Mouse (Mus musculus) embryonic facial prominence, embryonic 12.5 days (tissue): ENCODE measurements at regions not wholly inside any gene's neighbourhood (a gene's known extent, or its start where the extent isn't known, plus 50 kb on each side); places are given as distances from the start of the nearest gene placed in this dataset.

Source experiments
- ATAC-seq: fragments of 200-750 bp; cut with Nextera tagmentation; 2 replicates; pipeline ENCODE4 v1.8.0; 2017; ENCODE audit not compliant: insufficient number of reproducible peaks, insufficient read depth, low FRiP score, low TSS enrichment
- H3K27ac ChIP-seq: fragments of 300-500 bp; sonication (generic); 2 replicates; pipeline ENCODE4 v1.5.1; 2016; ENCODE audit warnings: mild to moderate bottlenecking
- H3K27me3 ChIP-seq: fragments of 300-500 bp; sonication (generic); 2 replicates; pipeline ENCODE4 v1.6.1; 2016; ENCODE audit warnings: mild to moderate bottlenecking, moderate library complexity
- H3K36me3 ChIP-seq: fragments of 300-500 bp; sonication (generic); 2 replicates; pipeline ENCODE4 v1.6.1; 2016; ENCODE audit warnings: mild to moderate bottlenecking
- H3K4me1 ChIP-seq: fragments of 300-500 bp; sonication (generic); 2 replicates; pipeline ENCODE4 v1.6.1; 2016
- H3K4me2 ChIP-seq: fragments of 300-500 bp; sonication (generic); replicated peaks from 2 replicates; pipeline ENCODE4 v1.6.1; 2016; ENCODE audit warnings: mild to moderate bottlenecking, moderate library complexity
- H3K4me3 ChIP-seq: fragments of 300-500 bp; sonication (generic); 2 replicates; pipeline ENCODE4 v1.5.1; 2016; ENCODE audit warnings: mild to moderate bottlenecking
- H3K9ac ChIP-seq: fragments of 300-500 bp; sonication (generic); 2 replicates; pipeline ENCODE4 v1.6.1; 2016; ENCODE audit warnings: mild to moderate bottlenecking, moderate library complexity
- H3K9me3 ChIP-seq: fragments of 300-500 bp; sonication (generic); 2 replicates; pipeline ENCODE4 v1.6.1; 2016; ENCODE audit warnings: mild to moderate bottlenecking, moderate library complexity
- WGBS: fragments of 180-500 bp; shearing (Covaris S2); methylation state at CpG from one replicate; pipeline ENCODE4 v1.1.7; 2016; 5-methylcytosine and 5-hydroxymethylcytosine counted together

- no peak for ATAC-seq
- Histone ChIP-seq H3K9me3 (no peaks in the 10 kb centered on the region), H3K36me3 (no peaks in the 10 kb centered on the region), H3K9ac (no peak overlapping the region), H3K4me2 (no peak overlapping the region), H3K27ac (no peak overlapping the region), H3K4me1 (no peaks in the 10 kb centered on the region), H3K27me3 (no peaks in the 10 kb centered on the region), H3K4me3 (no peak overlapping the region)
- 79% methylated on average over 4 of the region's 4 CpGs for WGBS
Observed at GRCm38 (mm10) chr1:83583041-83583440, 175.0 kb upstream of the Sphkap start.

- Histone ChIP-seq H3K4me3 (no peak overlapping the region), H3K9me3 (no peaks in the 10 kb centered on the region), H3K9ac (no peak overlapping the region), H3K4me1 (no peaks in the 10 kb centered on the region), H3K27ac (no peak overlapping the region), H3K36me3 (no peaks in the 10 kb centered on the region), H3K27me3 (no peaks in the 10 kb centered on the region), H3K4me2 (no peak overlapping the region)
- ATAC-seq = no peak
- 80% methylated on average over 5 of the region's 5 CpGs for WGBS
Observed at GRCm38 (mm10) chr1:83569991-83570390, 162.0 kb upstream of the Sphkap start.

- Histone ChIP-seq H3K36me3 (no peaks in the 10 kb centered on the region), H3K27me3 (no peaks in the 10 kb centered on the region), H3K4me2 (no peak overlapping the region), H3K9ac (no peak overlapping the region), H3K4me3 (no peak overlapping the region), H3K27ac (no peak overlapping the region), H3K9me3 (no peaks in the 10 kb centered on the region), H3K4me1 (no peaks in the 10 kb centered on the region)
- no peak for ATAC-seq
- WGBS = 96% methylated on average over 1 of the region's 1 CpGs
Observed at GRCm38 (mm10) chr1:83568746-83569145, 160.7 kb upstream of the Sphkap start.

GRCm38 (mm10) chr1:83551617-83552016 lies 143.6 kb upstream of the Sphkap start:
- Histone ChIP-seq H3K27me3 (no peaks in the 10 kb centered on the region), H3K4me2 (no peak overlapping the region), H3K9me3 (no peaks in the 10 kb centered on the region), H3K4me1 (no peaks in the 10 kb centered on the region), H3K36me3 (no peaks in the 10 kb centered on the region), H3K9ac (no peak overlapping the region), H3K27ac (no peak overlapping the region), H3K4me3 (no peak overlapping the region)
- no peak for ATAC-seq

- Histone ChIP-seq H3K36me3 (no peaks in the 10 kb centered on the region), H3K4me2 (no peak overlapping the region), H3K4me1 (no peaks in the 10 kb centered on the region), H3K27ac (no peak overlapping the region), H3K9me3 (no peaks in the 10 kb centered on the region), H3K4me3 (no peak overlapping the region), H3K27me3 (no peaks in the 10 kb centered on the region), H3K9ac (no peak overlapping the region)
- ATAC-seq = no peak
Observed at GRCm38 (mm10) chr1:83535461-83535860, 127.5 kb upstream of the Sphkap start.

GRCm38 (mm10) chr1:83527803-83528202 lies 119.8 kb upstream of the Sphkap start:
- Histone ChIP-seq H3K9ac (no peak overlapping the region), H3K4me3 (no peak overlapping the region), H3K27me3 (no peaks in the 10 kb centered on the region), H3K4me2 (no peak overlapping the region), H3K27ac (no peak overlapping the region), H3K36me3 (no peaks in the 10 kb centered on the region), H3K9me3 (no peaks in the 10 kb centered on the region), H3K4me1 (no peaks in the 10 kb centered on the region)
- WGBS = 72% methylated on average over 1 of the region's 1 CpGs
- no peak for ATAC-seq

- no peaks in the 10 kb centered on the region for H3K27me3 ChIP-seq
- no peak overlapping the region for H3K4me2 ChIP-seq
- no peak overlapping the region for H3K4me3 ChIP-seq
- H3K9ac ChIP-seq = no peak overlapping the region
- H3K27ac ChIP-seq = no peak overlapping the region
- ATAC-seq = no peak
- H3K36me3 ChIP-seq = no peaks in the 10 kb centered on the region
- 85% methylated on average over 5 of the region's 5 CpGs for WGBS
- no peaks in the 10 kb centered on the region for H3K9me3 ChIP-seq
- no peaks in the 10 kb centered on the region for H3K4me1 ChIP-seq
Observed at GRCm38 (mm10) chr1:83509356-83509755, 101.4 kb upstream of the Sphkap start.

- ATAC-seq = no peak
- Histone ChIP-seq H3K4me1 (no peaks in the 10 kb centered on the region), H3K27me3 (no peaks in the 10 kb centered on the region), H3K27ac (no peak overlapping the region), H3K9me3 (no peaks in the 10 kb centered on the region), H3K9ac (no peak overlapping the region), H3K4me2 (no peak overlapping the region), H3K36me3 (no peaks in the 10 kb centered on the region), H3K4me3 (no peak overlapping the region)
- 71% methylated on average over 2 of the region's 2 CpGs for WGBS
Observed at GRCm38 (mm10) chr1:83505386-83505785, 97.4 kb upstream of the Sphkap start.

GRCm38 (mm10) chr1:83496888-83497287 lies 88.9 kb upstream of the Sphkap start:
- Histone ChIP-seq H3K27me3 (no peaks in the 10 kb centered on the region), H3K4me2 (no peak overlapping the region), H3K4me3 (no peak overlapping the region), H3K36me3 (no peaks in the 10 kb centered on the region), H3K4me1 (no peaks in the 10 kb centered on the region), H3K9ac (no peak overlapping the region), H3K27ac (no peak overlapping the region), H3K9me3 (no peaks in the 10 kb centered on the region)
- 83% methylated on average over 2 of the region's 2 CpGs for WGBS
- ATAC-seq = no peak

- no peak for ATAC-seq
- H3K27ac ChIP-seq = no peak overlapping the region
- no peak overlapping the region for H3K9ac ChIP-seq
- no peaks in the 10 kb centered on the region for H3K36me3 ChIP-seq
- WGBS = 39% methylated on average over 2 of the region's 2 CpGs
- no peaks in the 10 kb centered on the region for H3K9me3 ChIP-seq
- no peaks in the 10 kb centered on the region for H3K4me1 ChIP-seq
- H3K4me2 ChIP-seq = no peak overlapping the region
- H3K4me3 ChIP-seq = no peak overlapping the region
- no peaks in the 10 kb centered on the region for H3K27me3 ChIP-seq
Observed at GRCm38 (mm10) chr1:83496380-83496779, 88.4 kb upstream of the Sphkap start.

GRCm38 (mm10) chr1:83495022-83495421 lies 87.0 kb upstream of the Sphkap start:
- Histone ChIP-seq H3K4me3 (no peak overlapping the region), H3K9me3 (no peaks in the 10 kb centered on the region), H3K36me3 (no peaks in the 10 kb centered on the region), H3K4me1 (no peaks in the 10 kb centered on the region), H3K9ac (no peak overlapping the region), H3K27ac (no peak overlapping the region), H3K4me2 (no peak overlapping the region), H3K27me3 (no peaks in the 10 kb centered on the region)
- WGBS = 75% methylated on average over 4 of the region's 4 CpGs
- no peak for ATAC-seq

GRCm38 (mm10) chr1:83479111-83479510 lies 71.1 kb upstream of the Sphkap start:
- no peaks in the 10 kb centered on the region for H3K27me3 ChIP-seq
- H3K4me2 ChIP-seq = no peak overlapping the region
- H3K9me3 ChIP-seq = no peaks in the 10 kb centered on the region
- no peaks in the 10 kb centered on the region for H3K4me1 ChIP-seq
- 77% methylated on average over 2 of the region's 2 CpGs for WGBS
- no peak for ATAC-seq
- H3K4me3 ChIP-seq = no peak overlapping the region
- H3K9ac ChIP-seq = no peak overlapping the region
- H3K27ac ChIP-seq = no peak overlapping the region
- H3K36me3 ChIP-seq = no peaks in the 10 kb centered on the region
